Mouse (Mus musculus) testis, adult 2 months (tissue): ENCODE measurements around the gene Imp3. TPM values are rescaled to one million over a fixed set of nuclear protein-coding genes. Genes with fewer than 3 reads are reported as not detected.
"Not testable (repeated sequence)": the region's sequence is repeated elsewhere in the genome, so short reads cannot be mapped to it uniquely, and the experiment has no call there.

Experiments used
- H3K27ac ChIP-seq: fragments of 200-500 bp; 2 replicates; pipeline ENCODE4 v1.5.1; 2012; ENCODE audit warnings: low read depth, low read length; ENCODE audit not compliant: control insufficient read depth, insufficient read depth
- H3K27me3 ChIP-seq: fragments of 200-500 bp; 2 replicates; pipeline ENCODE4 v1.6.1; 2012; ENCODE audit warnings: mild to moderate bottlenecking, low read length, moderate library complexity; ENCODE audit not compliant: control insufficient read depth, insufficient read depth
- H3K36me3 ChIP-seq: fragments of 200-500 bp; 2 replicates; pipeline ENCODE4 v1.6.1; 2012; ENCODE audit warnings: mild to moderate bottlenecking, low read length; ENCODE audit not compliant: control insufficient read depth, insufficient read depth
- H3K4me1 ChIP-seq: fragments of 200-500 bp; 2 replicates; pipeline ENCODE4 v1.6.1; 2012; ENCODE audit warnings: low read length; ENCODE audit not compliant: control insufficient read depth, insufficient read depth
- H3K4me3 ChIP-seq: fragments of 200-500 bp; 2 replicates; pipeline ENCODE4 v1.5.1; 2012; ENCODE audit warnings: low read depth, mild to moderate bottlenecking, low read length, moderate library complexity, mixed read lengths; ENCODE audit not compliant: control insufficient read depth
- CTCF ChIP-seq: fragments of 200-500 bp; IDR thresholded peaks from 2 replicates; pipeline ENCODE4 v1.5.1; 2012; ENCODE audit warnings: low read depth, mild to moderate bottlenecking, inconsistent platforms, low read length, moderate library complexity; ENCODE audit not compliant: control insufficient read depth, insufficient read depth, insufficient replicate concordance
- POLR2A ChIP-seq: fragments of 200-500 bp; IDR thresholded peaks from 2 replicates; pipeline ENCODE4 v1.6.1; 2012; ENCODE audit warnings: low read depth, mild to moderate bottlenecking, inconsistent platforms, low read length, moderate library complexity; ENCODE audit not compliant: control insufficient read depth
- polyA plus RNA-seq: library from polyadenylated mRNA; depleted of rRNA; stranded (reverse); fragments of >200 nt; gene quantifications from 2 replicates; pipeline ENCODE4 v1.2.3, GENCODE M21; 2012

The Imp3 gene
- polyA plus RNA-seq, 1 experiment, result 42.3 TPM

DNA sequence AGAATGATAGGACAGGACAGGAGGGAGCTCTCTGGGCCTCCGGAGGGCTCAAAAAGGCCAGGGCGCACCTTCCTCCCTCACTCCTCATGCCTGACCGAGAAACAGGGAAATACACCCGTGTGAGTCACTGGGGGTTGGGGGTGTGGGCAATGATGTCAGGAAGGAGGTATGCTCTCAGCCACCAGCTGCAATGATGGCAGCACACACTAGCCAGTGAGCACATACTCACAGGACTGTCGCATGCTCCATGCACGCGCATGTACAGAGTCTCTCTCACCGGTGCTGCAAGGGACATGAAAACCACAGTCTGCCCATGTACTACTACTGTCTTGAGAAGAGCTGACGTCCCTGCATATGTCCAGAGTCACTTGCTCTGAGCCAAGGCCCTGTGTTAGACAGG is 29.7 kb upstream of the Imp3 start:
- H3K4me3 ChIP-seq, result no peak overlapping the region
- no peaks in the 10 kb centered on the region for H3K27me3 ChIP-seq
- TF ChIP-seq CTCF (no peak), POLR2A (no peak)
- H3K27ac ChIP-seq, result no peak overlapping the region
- no peaks in the 10 kb centered on the region for H3K36me3 ChIP-seq
- peaks cover 2% of the 10 kb centered on the region; the same call in 1 of the 2 replicates for H3K4me1 ChIP-seq

DNA sequence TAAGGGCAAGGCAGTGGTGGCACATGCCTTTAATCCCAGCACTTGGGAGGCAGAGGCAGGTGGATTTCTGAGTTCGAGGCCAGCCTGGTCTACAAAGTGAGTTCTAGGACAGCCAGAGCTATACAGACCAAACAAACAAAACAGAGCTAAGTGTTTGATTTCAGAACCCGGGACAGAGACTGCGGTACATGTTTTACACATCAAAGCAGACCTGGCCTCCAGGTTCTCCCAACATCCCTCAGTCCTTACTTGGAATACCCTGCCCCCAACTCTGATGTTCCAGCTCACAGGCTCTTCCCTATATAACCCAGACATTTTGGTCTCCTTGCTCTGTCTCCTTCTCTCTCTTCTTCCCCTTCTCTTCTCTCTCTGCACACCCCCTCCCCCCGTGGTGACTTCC is 27.3 kb upstream of the Imp3 start:
- H3K27ac ChIP-seq, H3K36me3 ChIP-seq, H3K4me3 ChIP-seq, H3K27me3 ChIP-seq, H3K4me1 ChIP-seq: not testable (repeated sequence)

DNA sequence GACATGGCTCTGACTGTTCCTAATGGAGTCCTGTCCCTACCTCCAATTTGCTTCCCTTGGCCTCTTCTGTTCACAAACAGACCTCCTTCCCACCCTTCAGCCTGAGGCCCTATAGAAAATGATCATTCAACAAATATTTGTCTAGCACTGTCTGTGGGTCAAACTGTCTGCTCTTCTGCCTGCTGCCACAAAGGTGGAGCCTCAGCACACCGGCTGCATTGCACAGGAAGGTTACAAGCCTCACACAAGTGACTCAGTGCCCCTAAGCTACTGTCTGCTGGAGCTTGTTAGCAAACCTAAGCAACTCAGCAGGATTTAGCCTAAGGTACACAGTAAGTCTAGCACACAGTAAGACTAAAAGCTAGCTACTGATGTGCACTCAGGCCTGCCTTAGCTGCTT is 26.3 kb upstream of the Imp3 start:
- Histone ChIP-seq H3K4me1 (peaks cover 2% of the 10 kb centered on the region; the same call in 1 of the 2 replicates), H3K27ac (no peak overlapping the region)
- TF ChIP-seq CTCF, result no peak
- TF ChIP-seq POLR2A, result no peak

DNA sequence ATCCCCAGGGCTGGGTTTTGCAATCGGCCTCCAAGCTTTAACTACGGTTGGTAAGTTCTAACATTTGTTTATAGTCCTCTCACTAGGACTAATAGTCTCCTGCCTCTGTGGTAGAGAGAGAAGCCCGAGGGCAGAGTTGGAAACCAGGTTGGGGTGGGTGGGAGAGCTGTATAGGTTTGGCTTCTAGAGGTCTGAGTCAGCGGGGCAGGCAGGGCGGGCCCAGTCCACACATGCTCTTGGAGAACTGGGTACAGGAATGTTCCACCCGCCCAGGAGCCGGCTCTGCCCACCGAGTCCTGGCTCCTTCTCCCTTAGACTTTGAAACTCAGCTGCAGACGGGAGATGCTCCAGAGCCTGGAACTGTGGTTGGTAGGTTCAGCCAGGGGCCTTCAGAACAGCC is 23.3 kb upstream of the Imp3 start:
- H3K4me3 ChIP-seq, result no peak overlapping the region
- no peaks in the 10 kb centered on the region for H3K36me3 ChIP-seq
- H3K4me1 ChIP-seq, result peaks cover 2% of the 10 kb centered on the region; the same call in 1 of the 2 replicates
- TF ChIP-seq CTCF (no peak), POLR2A (no peak)
- no peaks in the 10 kb centered on the region for H3K27me3 ChIP-seq
- H3K27ac ChIP-seq, result no peak overlapping the region

More for the DNA sequence above, 26.3 kb upstream of the Imp3 start:
- Histone ChIP-seq H3K36me3 (no peaks in the 10 kb centered on the region), H3K27me3 (no peaks in the 10 kb centered on the region), H3K4me3 (no peak overlapping the region)

DNA sequence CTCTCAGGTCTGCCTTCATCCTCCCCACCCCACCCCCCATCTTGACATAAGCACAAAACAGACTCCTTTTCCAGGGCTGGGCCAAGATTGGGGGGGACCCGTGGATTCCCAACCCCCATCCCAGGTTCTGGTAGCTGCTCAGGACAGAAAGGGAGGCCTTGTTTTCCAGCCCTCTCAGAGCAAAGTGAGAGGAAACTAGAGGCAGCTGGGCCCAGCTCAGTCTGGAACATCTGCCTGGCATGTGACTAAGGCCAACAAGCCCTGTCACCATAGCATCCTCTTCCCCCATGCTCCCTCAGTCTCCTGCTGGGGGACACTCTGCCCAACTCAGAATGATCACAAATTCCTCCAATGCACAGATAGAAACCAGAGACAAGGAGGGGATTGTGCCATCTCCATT is 22.2 kb upstream of the Imp3 start:
- TF ChIP-seq CTCF (no peak), POLR2A (no peak)
- H3K4me1 ChIP-seq, result peaks cover 2% of the 10 kb centered on the region; the same call in 1 of the 2 replicates
- no peak overlapping the region for H3K27ac ChIP-seq
- no peaks in the 10 kb centered on the region for H3K27me3 ChIP-seq
- H3K36me3 ChIP-seq, result no peaks in the 10 kb centered on the region
- H3K4me3 ChIP-seq, result no peak overlapping the region

DNA sequence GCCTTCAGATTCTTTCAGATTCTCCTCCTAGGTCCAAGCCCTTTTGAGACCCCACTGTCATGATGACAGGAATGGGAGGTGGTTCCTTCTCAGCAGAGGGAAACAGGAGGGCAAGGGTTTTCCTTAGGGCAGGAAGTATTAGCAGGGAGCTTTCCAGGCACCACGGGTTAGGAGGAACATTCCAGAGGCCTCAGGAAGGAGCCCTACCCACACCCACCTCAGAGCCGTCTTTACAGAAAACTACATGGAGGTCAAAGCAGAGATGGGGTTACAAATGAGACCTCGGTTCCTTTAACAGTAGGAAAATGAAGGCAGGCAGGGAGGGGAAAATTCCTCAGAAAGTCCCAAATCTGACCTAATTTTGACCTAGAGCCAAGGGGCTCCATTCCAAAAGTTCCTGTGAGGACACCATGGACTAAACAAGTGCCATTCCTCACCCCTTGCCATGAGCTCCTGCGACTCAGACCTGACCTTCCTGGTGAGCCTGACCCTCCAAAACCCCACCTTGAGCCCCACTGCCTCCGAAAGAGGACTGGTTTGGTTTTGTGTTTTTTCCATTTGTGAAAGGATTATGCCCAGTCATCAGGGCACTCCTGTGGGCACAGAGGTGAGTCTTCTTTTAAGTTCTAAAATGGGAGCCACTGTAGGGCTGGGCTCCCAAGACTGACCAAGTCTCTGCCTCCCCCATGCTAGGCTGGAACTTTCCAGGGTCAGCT is 21.4 kb upstream of the Imp3 start:
- Histone ChIP-seq H3K27me3 (no peaks in the 10 kb centered on the region), H3K4me1 (peaks cover 2% of the 10 kb centered on the region; the same call in 1 of the 2 replicates), H3K4me3 (no peak overlapping the region), H3K27ac (no peak overlapping the region), H3K36me3 (no peaks in the 10 kb centered on the region)
- TF ChIP-seq POLR2A (no peak), CTCF (no peak)

DNA sequence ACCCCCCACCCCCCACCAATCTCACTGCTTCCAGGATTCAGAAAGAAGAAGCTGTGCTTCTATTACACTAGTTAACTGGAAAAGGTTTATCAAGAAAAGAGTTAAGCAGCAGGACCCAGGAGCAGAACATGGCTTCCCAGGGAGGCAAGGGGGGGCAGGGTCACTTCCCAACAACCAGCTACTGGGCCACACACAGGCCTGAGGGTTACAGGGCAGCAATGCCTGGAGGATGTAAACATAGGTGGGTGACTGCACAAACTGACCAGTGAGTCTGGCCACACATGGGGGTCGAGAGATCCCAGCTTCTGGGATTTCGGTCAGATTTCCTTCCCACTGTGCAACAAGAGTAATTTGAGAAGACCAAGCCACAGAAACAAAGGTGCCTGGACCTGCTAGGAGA is 20.1 kb upstream of the Imp3 start:
- H3K27me3 ChIP-seq, result no peaks in the 10 kb centered on the region
- no peak overlapping the region for H3K4me3 ChIP-seq
- no peak overlapping the region for H3K27ac ChIP-seq
- TF ChIP-seq POLR2A (no peak), CTCF (no peak)
- no peaks in the 10 kb centered on the region for H3K4me1 ChIP-seq
- no peaks in the 10 kb centered on the region for H3K36me3 ChIP-seq

DNA sequence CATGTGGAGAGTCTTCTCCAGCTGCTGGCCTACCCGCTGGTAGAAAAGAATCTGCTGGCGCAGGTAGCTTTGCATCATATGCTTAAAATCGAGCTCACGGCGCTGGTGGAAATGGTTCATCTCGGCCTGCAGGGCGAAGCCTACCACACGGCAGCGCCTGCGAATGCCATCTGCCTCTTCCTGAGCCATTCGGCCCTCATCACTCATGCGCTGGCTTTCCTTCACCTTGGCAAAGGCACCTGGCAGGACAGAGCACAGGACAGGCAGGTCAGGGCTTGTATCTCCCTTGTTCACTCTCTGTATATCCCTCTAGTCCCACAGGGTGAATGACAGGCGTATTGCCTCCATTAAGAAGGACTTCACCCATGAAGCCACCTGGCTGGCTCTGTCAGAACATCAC is 18.8 kb upstream of the Imp3 start:
- Histone ChIP-seq H3K4me3 (no peak overlapping the region), H3K4me1 (no peaks in the 10 kb centered on the region), H3K36me3 (no peaks in the 10 kb centered on the region), H3K27me3 (no peaks in the 10 kb centered on the region), H3K27ac (no peak overlapping the region)
- no peak for TF ChIP-seq CTCF
- TF ChIP-seq POLR2A, result no peak
